Mouse (Mus musculus) lung, postnatal 0 days (tissue): ENCODE data around the gene Fam71e2. TPM values are rescaled to one million over a fixed set of nuclear protein-coding genes. Genes with fewer than 3 reads are reported as not detected.
"Not testable (repeated sequence)": the region's sequence is repeated elsewhere in the genome, so short reads cannot be mapped to it uniquely, and the experiment has no call there.

Experiments used
- ATAC-seq: fragments of 200-750 bp; cut with Nextera tagmentation; 2 replicates; pipeline ENCODE4 v1.8.0; 2017; ENCODE audit warnings: moderate library complexity
- DNase-seq: peaks from one replicate; pipeline ENCODE4 v3.0.0-alpha.2; 2016; ENCODE audit warnings: low spot score
- H3K27ac ChIP-seq: fragments of 300-500 bp; sonication (generic); 2 replicates; pipeline ENCODE4 v1.5.1; 2014; ENCODE audit warnings: antibody characterized with exemption, mild to moderate bottlenecking, low read length, mixed read lengths
- H3K27me3 ChIP-seq: fragments of 300-500 bp; sonication (generic); replicated peaks from 2 replicates; pipeline ENCODE4 v1.6.1; 2014; ENCODE audit warnings: low read length, mixed read lengths; ENCODE audit not compliant: insufficient read depth
- H3K36me3 ChIP-seq: fragments of 300-500 bp; sonication (generic); 2 replicates; pipeline ENCODE4 v1.6.1; 2014; ENCODE audit warnings: low read length, mixed read lengths; ENCODE audit not compliant: insufficient read depth
- H3K4me1 ChIP-seq: fragments of 300-500 bp; sonication (generic); 2 replicates; pipeline ENCODE4 v1.6.1; 2014; ENCODE audit warnings: antibody characterized with exemption, low read depth, low read length, mixed read lengths; ENCODE audit not compliant: insufficient read depth
- H3K4me2 ChIP-seq: fragments of 300-500 bp; sonication (generic); replicated peaks from 2 replicates; pipeline ENCODE4 v1.6.1; 2014; ENCODE audit warnings: low read depth, mild to moderate bottlenecking, low read length, moderate library complexity, mixed read lengths
- H3K4me3 ChIP-seq: fragments of 300-500 bp; sonication (generic); 2 replicates; pipeline ENCODE4 v1.5.1; 2014; ENCODE audit warnings: low read depth, low read length
- H3K9ac ChIP-seq: fragments of 300-500 bp; sonication (generic); replicated peaks from 2 replicates; pipeline ENCODE4 v1.6.1; 2014; ENCODE audit warnings: low read depth, mild to moderate bottlenecking
- H3K9me3 ChIP-seq: fragments of 300-500 bp; sonication (generic); 2 replicates; pipeline ENCODE4 v1.6.1; 2016; ENCODE audit warnings: low read length, mixed read lengths
- CTCF ChIP-seq: IDR thresholded peaks from 2 replicates; pipeline ENCODE4 v1.5.1; 2016; ENCODE audit warnings: antibody characterized with exemption, mild to moderate bottlenecking
- EP300 ChIP-seq: IDR thresholded peaks from 2 replicates; pipeline ENCODE4 v1.6.1; 2016; ENCODE audit warnings: antibody characterized with exemption, mild to moderate bottlenecking, control low read depth
- WGBS: fragments of 180-500 bp; shearing (Covaris S2); extraction: QIAGEN DNeasy Blood & Tissue Kit; methylation state at CpG from one replicate; pipeline ENCODE4 v1.1.7; 2014; 5-methylcytosine and 5-hydroxymethylcytosine counted together
- polyA plus RNA-seq: library from polyadenylated mRNA; unstranded; fragments of >200 nt; fragmentation: Nextera tagmentation; extraction: Ambion mirVana; gene quantifications from 2 replicates; pipeline ENCODE4 v1.2.1, GENCODE M21; 2015

Gene Fam71e2
- not detected in 2 replicates for polyA plus RNA-seq

DNA sequence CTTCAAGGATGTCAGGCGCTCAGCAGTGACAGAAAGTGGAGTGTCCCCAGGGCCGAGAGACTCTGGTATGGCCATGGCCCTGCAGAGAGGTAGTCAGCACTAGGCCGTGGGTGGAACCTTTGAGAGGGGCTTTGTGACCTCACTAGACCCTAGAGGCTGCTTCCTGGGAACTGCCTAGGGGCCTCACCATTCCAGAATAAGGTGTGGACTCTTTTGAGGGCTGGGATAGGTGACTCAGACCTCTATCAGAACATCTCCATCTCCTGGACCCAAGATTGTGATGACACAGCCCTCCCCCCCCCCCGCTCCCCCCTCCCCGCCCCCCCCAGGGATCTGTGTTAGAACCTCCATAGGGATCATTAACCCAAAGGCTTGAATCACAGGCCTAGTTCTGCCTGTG, at the start of gene Fam71e2:
Fam71e2 (minus strand) TSS at position 101 of the 400 bp plus-strand sequence.
- ATAC-seq: no peak
- no peak for TF ChIP-seq EP300
- no peak for TF ChIP-seq CTCF

DNA sequence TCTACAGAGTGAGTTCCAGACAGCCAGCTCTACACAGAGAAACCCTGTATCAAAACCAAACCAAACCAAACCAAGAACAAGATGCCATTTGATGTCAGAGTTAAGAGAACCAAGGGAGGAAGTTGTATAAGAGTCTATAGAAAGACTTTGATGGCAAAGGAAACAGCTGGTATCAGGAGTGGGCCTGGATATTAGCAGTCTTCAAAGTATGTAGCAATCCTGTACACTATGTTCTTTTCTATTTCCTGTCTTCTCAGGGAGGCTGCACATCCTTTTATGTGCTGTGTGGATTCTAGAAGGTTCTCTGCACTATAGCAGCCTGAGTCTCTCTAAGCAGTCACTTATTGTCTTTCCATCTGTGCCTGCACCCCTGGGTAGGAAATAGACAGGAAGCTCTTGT, 45.5 kb upstream of the Fam71e2 start:
- no peak overlapping the region for H3K4me3 ChIP-seq
- H3K27ac ChIP-seq: peak overlapping the region; percentile 35; the same call in 1 of the 2 replicates
- peak; percentile 84 for TF ChIP-seq EP300
- TF ChIP-seq CTCF: no peak
- H3K9ac ChIP-seq: no peak overlapping the region
- no peak overlapping the region for H3K4me2 ChIP-seq
- no peaks in the 10 kb centered on the region for H3K9me3 ChIP-seq
- DNase-seq (peak; percentile 78), ATAC-seq (no peak; the same call in 1 of the 2 replicates)
- H3K36me3 ChIP-seq: no peaks in the 10 kb centered on the region
- no peaks in the 10 kb centered on the region for H3K27me3 ChIP-seq
- H3K4me1 ChIP-seq: peaks cover 5% of the 10 kb centered on the region; the same call in 1 of the 2 replicates

More for the DNA sequence above, at the start of gene Fam71e2:
- no peak for DNase-seq
- no peaks in the 10 kb centered on the region for H3K36me3 ChIP-seq
- H3K4me3 ChIP-seq: no peak within 1 kb of the TSS
- H3K9ac ChIP-seq: no peak within 1 kb of the TSS
- H3K9me3 ChIP-seq: no peaks in the 10 kb centered on the region
- WGBS: 75% methylated on average over 3 of the region's 5 CpGs
- H3K4me1 ChIP-seq: no peaks in the 10 kb centered on the region
- H3K27me3 ChIP-seq: peaks cover under 1% of the 10 kb centered on the region; the same call in 1 of the 2 replicates
- no peak within 1 kb of the TSS for H3K27ac ChIP-seq
- H3K4me2 ChIP-seq: no peak within 1 kb of the TSS

DNA sequence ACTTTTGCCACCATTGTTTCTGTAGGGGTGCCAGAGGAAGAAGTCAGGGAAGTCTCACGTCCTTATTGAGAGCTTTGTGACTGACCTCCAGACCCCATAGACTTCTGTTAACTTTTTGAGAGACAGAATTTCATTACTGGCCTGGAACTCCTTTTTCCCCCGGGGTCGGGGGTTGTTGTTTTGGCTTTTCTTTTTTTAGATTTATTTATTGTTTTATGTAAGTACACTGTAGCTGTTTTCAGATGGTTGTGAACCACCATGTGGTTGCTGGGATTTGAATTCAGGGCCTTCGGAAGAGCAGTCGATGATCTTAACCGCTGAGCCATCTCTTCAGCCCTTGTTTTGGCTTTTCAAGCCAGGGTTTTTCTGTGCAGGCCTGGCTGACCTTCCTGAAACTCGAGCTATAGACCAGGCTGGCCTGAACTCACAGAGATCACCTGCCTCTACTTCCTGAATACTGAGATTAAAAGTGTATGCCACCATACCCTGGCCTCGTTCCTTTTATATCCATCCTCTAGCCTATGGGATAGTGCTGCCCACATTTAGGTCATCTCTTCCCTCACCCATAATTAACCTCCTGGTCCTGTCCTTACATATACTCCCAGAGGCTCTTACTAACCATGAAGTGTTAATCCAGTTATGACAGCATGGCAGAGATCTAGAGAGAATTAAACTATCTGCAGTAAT, 42.1 kb upstream of the Fam71e2 start:
- Histone ChIP-seq H3K27ac (peak overlapping the region; percentile 95), H3K4me1 (peaks cover 5% of the 10 kb centered on the region; the same call in 1 of the 2 replicates), H3K27me3 (no peaks in the 10 kb centered on the region), H3K4me3 (peak overlapping the region; percentile 97), H3K9ac (no peak overlapping the region), H3K36me3 (no peaks in the 10 kb centered on the region), H3K4me2 (peak overlapping the region; percentile 55), H3K9me3 (no peaks in the 10 kb centered on the region)
- DNase-seq (no peak), ATAC-seq (no peak)
- TF ChIP-seq CTCF (no peak), EP300 (no peak)
- 21% methylated on average over 8 of the region's 8 CpGs for WGBS

DNA sequence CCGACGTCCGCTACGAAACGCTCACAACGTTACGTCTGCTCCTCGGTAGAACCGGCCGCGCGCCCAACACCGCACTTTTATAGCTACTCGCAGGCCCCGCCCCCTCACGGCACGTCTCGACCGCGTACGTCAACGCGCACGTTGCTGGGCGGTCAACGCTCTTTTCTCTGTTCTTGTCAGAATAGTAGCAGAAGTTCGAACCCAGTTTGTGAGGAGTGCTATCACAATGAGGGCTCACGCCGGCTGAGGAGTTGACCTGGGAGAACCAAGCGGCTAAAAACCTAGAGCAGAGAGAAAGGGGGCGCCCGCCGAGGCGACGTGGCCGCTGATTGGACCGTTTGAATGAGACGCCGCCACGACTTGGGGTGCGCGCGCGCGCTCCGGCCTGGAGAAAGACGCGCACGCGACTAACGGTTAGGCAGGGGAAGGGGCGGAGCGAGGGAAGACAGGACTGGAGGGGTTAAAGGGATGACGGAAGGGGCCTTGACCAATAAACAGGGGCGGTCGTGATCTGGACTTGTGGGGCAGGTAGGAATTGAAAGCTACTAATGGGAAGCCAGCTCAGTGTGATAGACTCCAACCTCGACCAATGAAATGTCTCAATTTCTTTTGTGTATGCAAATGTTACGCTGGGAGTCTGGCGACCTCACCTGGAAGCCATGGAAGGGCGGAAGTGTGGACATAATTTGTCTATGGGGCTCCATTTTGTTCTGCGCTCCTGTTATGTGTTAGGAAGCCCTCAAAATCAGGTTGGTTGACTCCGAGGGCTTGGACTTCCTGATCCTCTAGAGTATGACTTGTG, 41.4 kb upstream of the Fam71e2 start, which contains the start of gene Ube2s:
Ube2s (minus strand) TSS at position 288 of the 802 bp plus-strand sequence.
- Histone ChIP-seq H3K9me3 (no peaks in the 10 kb centered on the region), H3K9ac (peak within 1 kb of the TSS; percentile 94), H3K27ac (peak within 1 kb of the TSS; percentile 96), H3K4me1 (peaks cover 2% of the 10 kb centered on the region; the same call in 1 of the 2 replicates), H3K27me3 (no peaks in the 10 kb centered on the region), H3K4me3 (peak within 1 kb of the TSS; percentile 97), H3K36me3 (no peaks in the 10 kb centered on the region; the same call in 1 of the 2 replicates), H3K4me2 (peak within 1 kb of the TSS; percentile 78)
- WGBS: under 1% methylated on average over 62 of the region's 62 CpGs
- TF ChIP-seq EP300: peak; percentile 72; the same call in 1 of the 2 replicates
- peak; percentile 44 for TF ChIP-seq CTCF
- ATAC-seq: peak; percentile 97
- peak; percentile 100 for DNase-seq

DNA sequence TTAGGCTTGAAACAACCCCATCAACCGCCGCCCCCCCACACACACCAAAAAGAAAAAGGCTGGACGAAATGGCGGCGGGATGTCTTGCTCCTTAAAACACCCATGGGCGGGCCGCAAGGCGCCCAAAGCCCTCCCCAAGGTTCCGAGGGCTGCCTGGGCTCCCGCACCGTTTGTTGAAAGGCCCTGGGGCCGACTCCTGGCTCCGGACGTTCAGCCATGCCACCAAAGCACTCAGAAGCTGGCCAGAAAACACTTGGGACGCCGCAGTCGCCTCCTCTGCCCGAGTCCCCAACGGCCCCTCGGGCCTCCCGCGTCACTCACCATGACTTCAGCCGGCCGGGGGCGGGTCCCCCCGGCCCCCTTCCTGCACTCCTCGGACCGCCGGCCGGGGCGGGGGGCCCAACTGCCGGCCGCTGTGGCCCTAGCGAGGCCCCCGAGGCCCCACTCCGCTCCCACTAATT, 40.8 kb upstream of the Fam71e2 start:
- peak overlapping the region; percentile 96 for H3K27ac ChIP-seq
- peak overlapping the region; percentile 94 for H3K9ac ChIP-seq
- ATAC-seq: no peak
- TF ChIP-seq CTCF (no peak), EP300 (no peak)
- no peaks in the 10 kb centered on the region; the same call in 1 of the 2 replicates for H3K4me1 ChIP-seq
- under 1% methylated on average over 21 of the region's 36 CpGs for WGBS
- H3K4me2 ChIP-seq: peak overlapping the region; percentile 78
- H3K36me3 ChIP-seq: no peaks in the 10 kb centered on the region; the same call in 1 of the 2 replicates
- no peaks in the 10 kb centered on the region for H3K9me3 ChIP-seq
- peak; percentile 57 for DNase-seq
- H3K27me3 ChIP-seq: no peaks in the 10 kb centered on the region
- H3K4me3 ChIP-seq: peak overlapping the region; percentile 97

DNA sequence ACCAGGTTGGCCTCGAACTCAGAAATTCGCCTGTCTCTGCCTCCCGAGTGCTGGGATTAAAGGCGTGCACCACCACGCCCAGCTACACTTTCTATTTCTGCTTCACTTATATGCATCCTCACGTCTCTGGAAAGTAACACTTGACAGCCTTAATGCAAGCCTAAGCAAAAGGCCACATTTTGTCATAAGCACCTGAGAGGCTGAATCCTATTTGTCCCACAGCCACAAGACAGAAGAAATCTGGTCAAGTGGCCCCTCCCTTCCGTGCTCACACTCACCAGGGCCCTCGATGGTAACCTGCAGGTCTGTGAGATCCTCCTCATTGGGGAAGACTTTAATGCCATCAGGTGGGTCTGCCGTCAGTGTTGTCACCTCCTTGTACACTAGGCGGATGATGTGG, 40.0 kb upstream of the Fam71e2 start:
- Histone ChIP-seq H3K4me2 (peak overlapping the region; percentile 78), H3K9ac (peak overlapping the region; percentile 94), H3K4me3 (peak overlapping the region; percentile 97)
- not testable (repeated sequence) for H3K4me1 ChIP-seq, H3K27ac ChIP-seq, DNase-seq, H3K36me3 ChIP-seq, H3K9me3 ChIP-seq, H3K27me3 ChIP-seq, ATAC-seq
- WGBS: 25% methylated on average over 10 of the region's 10 CpGs
